Mouse (Mus musculus) hindbrain, embryonic 10.5 days (tissue): ENCODE measurements at regions not wholly inside any gene's neighbourhood (a gene's known extent, or its start where the extent isn't known, plus 50 kb on each side); places are given as distances from the start of the nearest gene placed in this dataset.

Source experiments
- DNase-seq: peaks from one replicate; pipeline ENCODE4 v3.0.0-alpha.2; 2017; ENCODE audit warnings: low spot score
- H3K27ac ChIP-seq: fragments of 300-500 bp; sonication (generic); 2 replicates; pipeline ENCODE4 v1.5.1; 2016; ENCODE audit warnings: mild to moderate bottlenecking, moderate library complexity
- H3K27me3 ChIP-seq: fragments of 300-500 bp; sonication (generic); 2 replicates; pipeline ENCODE4 v1.6.1; 2016; ENCODE audit warnings: mild to moderate bottlenecking; ENCODE audit not compliant: poor library complexity, insufficient read depth, severe bottlenecking
- H3K36me3 ChIP-seq: fragments of 300-500 bp; sonication (generic); 2 replicates; pipeline ENCODE4 v1.6.1; 2016; ENCODE audit warnings: mild to moderate bottlenecking, moderate library complexity
- H3K4me1 ChIP-seq: fragments of 300-500 bp; sonication (generic); replicated peaks from 2 replicates; pipeline ENCODE4 v1.6.1; 2016; ENCODE audit warnings: mild to moderate bottlenecking
- H3K4me3 ChIP-seq: fragments of 300-500 bp; sonication (generic); 2 replicates; pipeline ENCODE4 v1.5.1; 2016; ENCODE audit warnings: mild to moderate bottlenecking, moderate library complexity
- H3K9me3 ChIP-seq: fragments of 300-500 bp; sonication (generic); 2 replicates; pipeline ENCODE4 v1.6.1; 2016; ENCODE audit warnings: mild to moderate bottlenecking, moderate library complexity
- WGBS: fragments of 180-500 bp; shearing (Covaris S2); methylation state at CpG from one replicate; pipeline ENCODE4 v1.1.7; 2016; 5-methylcytosine and 5-hydroxymethylcytosine counted together

DNA sequence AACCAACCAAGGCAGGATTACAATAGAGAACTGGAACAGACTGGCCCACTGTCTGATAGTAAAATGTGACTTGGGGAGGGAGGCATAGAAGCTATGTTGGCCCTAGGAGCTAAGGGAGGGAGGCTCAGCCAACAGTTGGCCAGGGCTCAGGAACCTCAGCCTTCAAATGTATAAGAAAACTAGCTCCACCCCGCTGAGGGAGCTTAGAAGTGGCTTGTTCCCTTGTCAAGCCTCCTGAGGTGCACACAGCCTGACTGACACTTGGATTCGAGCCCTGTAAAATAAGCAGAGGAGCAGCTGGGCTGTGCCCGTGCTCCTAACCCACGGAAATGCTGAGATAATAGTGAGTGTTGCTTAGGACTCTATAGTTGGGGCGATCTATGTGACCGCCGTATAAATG, 144.7 kb downstream of the Fam43a start:
- Histone ChIP-seq H3K9me3 (no peaks in the 10 kb centered on the region), H3K27ac (peak overlapping the region; percentile 60; the same call in 1 of the 2 replicates), H3K4me1 (peaks cover 40% of the 10 kb centered on the region), H3K4me3 (no peak overlapping the region), H3K27me3 (no peaks in the 10 kb centered on the region), H3K36me3 (no peaks in the 10 kb centered on the region)
- 49% methylated on average over 7 of the region's 7 CpGs for WGBS
- DNase-seq, result no peak

DNA sequence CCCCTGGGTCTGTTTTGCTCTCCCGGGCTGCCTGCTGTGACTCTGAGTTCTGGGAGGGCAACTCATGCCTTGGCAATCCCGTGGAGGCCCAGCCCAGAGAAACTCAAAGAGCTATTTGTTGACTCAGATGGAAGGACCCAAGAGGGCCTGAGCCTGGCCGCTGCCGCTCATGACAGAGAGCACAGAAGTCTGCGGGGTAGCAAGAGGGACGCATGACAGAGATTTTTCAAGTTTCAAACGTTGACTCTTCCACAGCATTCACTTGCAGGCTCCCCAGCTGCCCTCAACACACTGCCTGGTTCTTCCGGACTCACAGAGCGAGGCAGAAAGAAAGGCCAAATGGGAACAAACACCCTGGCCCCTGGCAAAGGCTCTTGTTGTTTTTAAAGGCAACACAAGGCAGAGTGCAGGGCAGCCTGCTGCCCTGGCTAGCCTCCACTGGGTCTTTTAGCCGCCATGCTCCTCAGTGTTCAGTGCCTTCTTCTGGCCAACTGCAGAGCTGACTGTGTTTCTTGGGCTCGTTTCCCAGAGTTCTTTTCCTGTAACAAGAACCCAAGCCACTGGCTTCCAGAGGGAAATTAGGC, 146.2 kb downstream of the Fam43a start:
- 22% methylated on average over 11 of the region's 11 CpGs for WGBS
- peaks cover 40% of the 10 kb centered on the region for H3K4me1 ChIP-seq
- no peak overlapping the region for H3K4me3 ChIP-seq
- H3K27me3 ChIP-seq, result no peaks in the 10 kb centered on the region
- H3K9me3 ChIP-seq, result no peaks in the 10 kb centered on the region
- H3K27ac ChIP-seq, result peak overlapping the region; percentile 83
- DNase-seq, result peak; percentile 68
- H3K36me3 ChIP-seq, result no peaks in the 10 kb centered on the region

DNA sequence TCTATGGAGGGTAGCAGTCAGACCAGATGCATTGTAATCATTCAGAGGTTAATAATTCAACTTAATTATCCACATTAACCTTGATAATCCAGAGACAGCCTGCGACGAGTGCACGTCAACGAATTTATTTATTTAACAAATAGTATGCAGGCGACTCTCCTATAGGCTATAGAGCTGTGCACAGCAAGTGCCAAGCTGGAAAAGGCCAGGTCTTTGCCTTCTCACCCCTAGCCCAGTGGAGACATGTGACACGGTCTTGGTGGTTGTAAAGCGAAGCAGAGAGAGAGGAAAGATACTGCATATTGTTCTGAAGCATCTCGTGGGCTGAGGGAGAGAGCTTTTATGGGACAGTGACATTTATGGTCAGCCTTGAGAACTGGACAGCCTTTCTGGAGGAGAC, 146.7 kb downstream of the Fam43a start:
- 70% methylated on average over 8 of the region's 8 CpGs for WGBS
- DNase-seq, result no peak
- Histone ChIP-seq H3K9me3 (no peaks in the 10 kb centered on the region), H3K27ac (peak overlapping the region; percentile 83; the same call in 1 of the 2 replicates), H3K4me3 (no peak overlapping the region), H3K4me1 (peaks cover 40% of the 10 kb centered on the region), H3K27me3 (no peaks in the 10 kb centered on the region), H3K36me3 (no peaks in the 10 kb centered on the region)

DNA sequence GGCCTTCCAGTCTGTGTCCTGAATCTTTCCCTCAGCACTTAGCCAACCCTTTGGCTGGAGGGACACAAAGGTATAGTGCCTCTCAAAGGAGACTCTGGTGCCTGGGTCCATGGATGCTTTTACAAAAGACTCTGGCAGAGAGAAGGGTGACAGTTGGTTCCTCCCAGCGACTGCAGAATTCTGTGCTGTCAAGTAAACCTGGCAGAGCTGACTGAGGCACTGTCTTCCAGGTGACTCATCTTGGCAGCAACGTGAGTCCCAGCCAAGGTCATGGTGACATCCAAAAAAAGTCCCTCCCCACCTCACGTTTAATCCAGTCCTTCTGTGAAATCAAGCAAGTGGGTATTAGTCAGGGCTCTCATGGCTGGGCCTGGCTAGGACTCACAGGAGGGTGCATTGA, 150.3 kb downstream of the Fam43a start:
- H3K27ac ChIP-seq, result no peak overlapping the region
- H3K4me1 ChIP-seq, result peaks cover 27% of the 10 kb centered on the region
- no peaks in the 10 kb centered on the region for H3K27me3 ChIP-seq
- 71% methylated on average over 3 of the region's 3 CpGs for WGBS
- H3K36me3 ChIP-seq, result no peaks in the 10 kb centered on the region
- DNase-seq, result no peak
- H3K4me3 ChIP-seq, result no peak overlapping the region
- no peaks in the 10 kb centered on the region for H3K9me3 ChIP-seq

DNA sequence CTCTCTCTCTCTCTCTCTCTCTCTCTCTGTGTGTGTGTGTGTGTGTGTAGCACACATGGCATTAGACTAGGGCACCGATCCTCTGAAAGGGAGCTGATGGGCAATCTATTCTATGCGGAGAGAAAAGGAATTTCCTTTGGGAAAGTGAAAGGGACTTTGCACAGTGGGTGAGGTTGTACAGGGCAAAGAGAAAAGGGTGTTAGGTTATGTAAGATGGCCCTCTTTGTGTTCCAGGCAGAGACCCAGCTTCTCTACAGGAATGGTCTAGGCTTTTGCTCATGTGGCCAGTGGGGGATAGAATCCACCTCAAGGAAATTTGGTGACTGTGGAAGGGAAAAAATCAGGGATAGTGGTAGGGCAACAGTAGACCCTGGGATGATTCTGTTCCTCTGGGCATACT, 156.2 kb downstream of the Fam43a start:
- Histone ChIP-seq H3K9me3 (no peaks in the 10 kb centered on the region), H3K4me3 (no peak overlapping the region), H3K27me3 (no peaks in the 10 kb centered on the region; the same call in 1 of the 2 replicates), H3K27ac (no peak overlapping the region), H3K36me3 (no peaks in the 10 kb centered on the region), H3K4me1 (no peaks in the 10 kb centered on the region)
- no peak for DNase-seq
- WGBS, result 94% methylated on average over 2 of the region's 2 CpGs

DNA sequence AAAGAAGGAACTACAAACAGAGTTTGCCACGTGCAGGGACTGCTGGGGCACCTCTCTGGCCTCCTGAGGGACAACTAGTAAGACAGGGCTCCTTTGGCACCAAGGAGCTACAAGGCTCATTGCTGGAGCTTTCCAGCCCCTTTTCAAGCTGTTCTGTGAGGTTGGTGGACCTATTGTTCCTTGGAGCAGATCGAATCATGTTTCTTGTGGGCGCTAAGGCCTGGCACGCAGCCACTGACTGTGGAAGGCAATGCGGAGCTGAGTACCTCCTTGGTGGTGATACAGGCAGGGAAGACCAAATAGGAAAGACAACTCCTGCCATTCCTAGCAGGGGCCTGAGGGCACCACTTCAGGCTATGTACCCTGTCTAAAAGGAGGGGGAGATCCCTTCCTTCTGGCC, 157.2 kb downstream of the Fam43a start:
- H3K27me3 ChIP-seq, result no peaks in the 10 kb centered on the region; the same call in 1 of the 2 replicates
- no peak for DNase-seq
- no peaks in the 10 kb centered on the region for H3K4me1 ChIP-seq
- H3K27ac ChIP-seq, result no peak overlapping the region
- H3K4me3 ChIP-seq, result no peak overlapping the region
- no peaks in the 10 kb centered on the region for H3K9me3 ChIP-seq
- H3K36me3 ChIP-seq, result no peaks in the 10 kb centered on the region
- WGBS, result 91% methylated on average over 5 of the region's 5 CpGs

DNA sequence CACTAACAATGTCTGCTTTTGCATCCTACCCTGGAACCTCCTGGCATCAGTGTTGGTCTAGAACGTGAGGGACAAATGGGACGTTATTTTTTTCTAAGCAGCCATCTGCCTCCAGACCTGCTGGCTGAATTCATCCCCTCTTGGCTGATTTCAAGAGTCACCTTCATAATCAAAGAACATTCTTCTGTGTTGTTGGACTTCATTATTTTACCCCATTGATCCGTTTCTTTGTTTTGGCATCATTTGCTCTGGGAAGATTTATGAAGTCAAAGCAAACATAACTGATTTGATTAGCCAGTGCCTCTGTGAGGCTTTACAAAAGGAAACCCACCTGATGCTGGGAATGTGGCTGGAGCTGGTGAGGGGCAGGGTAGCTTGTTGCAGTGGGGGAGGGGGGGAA, 158.0 kb downstream of the Fam43a start:
- Histone ChIP-seq H3K27me3 (no peaks in the 10 kb centered on the region; the same call in 1 of the 2 replicates), H3K4me3 (no peak overlapping the region), H3K27ac (no peak overlapping the region), H3K36me3 (no peaks in the 10 kb centered on the region), H3K4me1 (0 out of 2 replicates have a peak, but pooled peaks cover 5% of the 10 kb centered on the region), H3K9me3 (no peaks in the 10 kb centered on the region)
- 81% methylated on average over 3 of the region's 3 CpGs for WGBS
- DNase-seq, result no peak

DNA sequence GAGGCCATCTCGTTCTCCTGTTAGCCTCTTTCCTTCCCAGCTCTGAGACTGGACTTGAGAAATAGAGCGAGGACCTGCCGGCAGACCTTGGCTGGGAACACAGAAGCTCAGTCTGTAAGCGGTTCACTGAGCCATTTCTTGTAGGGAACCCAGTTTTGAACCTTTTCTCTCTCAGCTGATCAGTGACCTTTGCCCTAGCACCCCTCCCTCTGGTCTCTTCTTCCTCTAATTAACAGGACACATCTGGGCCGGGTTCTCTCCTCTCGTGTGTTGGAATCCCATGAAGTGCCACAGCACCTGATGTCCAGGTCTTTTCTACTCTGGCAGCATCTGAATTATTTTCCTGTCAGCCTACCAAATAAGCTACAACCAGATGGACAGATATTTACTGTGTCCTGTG, 158.5 kb downstream of the Fam43a start:
- H3K4me3 ChIP-seq, result no peak overlapping the region

DNA sequence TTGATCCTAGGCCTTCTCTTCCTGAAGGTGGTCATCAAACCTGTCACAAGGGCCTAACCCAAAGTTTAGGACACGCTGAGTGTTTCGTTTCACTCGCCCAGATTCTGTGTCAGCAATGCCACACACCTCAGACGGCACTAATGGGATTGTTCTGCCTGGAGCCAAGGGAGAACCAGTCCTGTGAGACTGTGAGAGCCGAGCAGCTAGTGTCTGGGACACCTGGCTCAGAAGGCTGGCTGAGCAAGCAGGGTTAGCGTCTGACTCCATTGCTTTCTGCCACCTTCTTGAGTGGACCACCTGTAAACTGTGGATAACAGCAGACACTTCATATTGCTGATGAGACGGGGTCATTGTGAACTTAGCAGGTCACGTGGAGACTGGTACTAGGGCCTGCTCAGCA, 160.0 kb downstream of the Fam43a start:
- H3K9me3 ChIP-seq, result no peaks in the 10 kb centered on the region
- no peaks in the 10 kb centered on the region for H3K36me3 ChIP-seq
- H3K27ac ChIP-seq, result no peak overlapping the region
- DNase-seq, result no peak
- WGBS, result 78% methylated on average over 8 of the region's 8 CpGs
- H3K4me3 ChIP-seq, result no peak overlapping the region
- H3K4me1 ChIP-seq, result 0 out of 2 replicates have a peak, but pooled peaks cover 8% of the 10 kb centered on the region
- H3K27me3 ChIP-seq, result no peaks in the 10 kb centered on the region; the same call in 1 of the 2 replicates

More for the DNA sequence above, 158.5 kb downstream of the Fam43a start:
- Histone ChIP-seq H3K27me3 (no peaks in the 10 kb centered on the region; the same call in 1 of the 2 replicates), H3K9me3 (no peaks in the 10 kb centered on the region), H3K4me1 (0 out of 2 replicates have a peak, but pooled peaks cover 6% of the 10 kb centered on the region), H3K36me3 (no peaks in the 10 kb centered on the region), H3K27ac (no peak overlapping the region)
- 84% methylated on average over 6 of the region's 6 CpGs for WGBS
- DNase-seq, result no peak

DNA sequence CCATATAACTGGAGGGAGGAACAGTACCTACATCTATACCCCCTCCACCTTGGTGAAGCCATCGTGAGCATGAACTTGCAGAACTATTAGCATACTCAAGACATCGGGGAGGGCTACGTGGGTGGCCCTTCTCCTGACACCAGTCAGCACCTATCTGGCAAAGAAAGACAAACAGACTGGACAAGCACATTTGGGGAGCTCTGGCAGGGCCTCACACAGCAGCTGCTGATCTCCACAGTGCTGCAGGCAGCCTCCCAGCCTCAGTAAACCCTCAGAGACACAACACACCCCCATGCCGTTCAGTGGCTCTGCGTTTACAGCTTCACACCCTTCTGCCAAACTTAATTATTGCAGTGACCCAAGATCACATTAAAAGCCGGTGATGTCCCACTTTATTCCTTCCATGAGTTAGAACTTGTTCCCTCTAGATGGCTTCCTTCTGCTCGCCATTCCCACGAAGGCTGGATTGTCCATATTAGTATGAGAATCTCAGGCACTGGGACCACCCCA, 161.7 kb downstream of the Fam43a start:
- H3K27ac ChIP-seq, result no peak overlapping the region
- DNase-seq, result no peak
- H3K9me3 ChIP-seq, result no peaks in the 10 kb centered on the region
- no peaks in the 10 kb centered on the region for H3K36me3 ChIP-seq
- H3K27me3 ChIP-seq, result no peaks in the 10 kb centered on the region; the same call in 1 of the 2 replicates
- H3K4me3 ChIP-seq, result no peak overlapping the region
- 0 out of 2 replicates have a peak, but pooled peaks cover 8% of the 10 kb centered on the region for H3K4me1 ChIP-seq
- WGBS, result 74% methylated on average over 8 of the region's 8 CpGs

DNA sequence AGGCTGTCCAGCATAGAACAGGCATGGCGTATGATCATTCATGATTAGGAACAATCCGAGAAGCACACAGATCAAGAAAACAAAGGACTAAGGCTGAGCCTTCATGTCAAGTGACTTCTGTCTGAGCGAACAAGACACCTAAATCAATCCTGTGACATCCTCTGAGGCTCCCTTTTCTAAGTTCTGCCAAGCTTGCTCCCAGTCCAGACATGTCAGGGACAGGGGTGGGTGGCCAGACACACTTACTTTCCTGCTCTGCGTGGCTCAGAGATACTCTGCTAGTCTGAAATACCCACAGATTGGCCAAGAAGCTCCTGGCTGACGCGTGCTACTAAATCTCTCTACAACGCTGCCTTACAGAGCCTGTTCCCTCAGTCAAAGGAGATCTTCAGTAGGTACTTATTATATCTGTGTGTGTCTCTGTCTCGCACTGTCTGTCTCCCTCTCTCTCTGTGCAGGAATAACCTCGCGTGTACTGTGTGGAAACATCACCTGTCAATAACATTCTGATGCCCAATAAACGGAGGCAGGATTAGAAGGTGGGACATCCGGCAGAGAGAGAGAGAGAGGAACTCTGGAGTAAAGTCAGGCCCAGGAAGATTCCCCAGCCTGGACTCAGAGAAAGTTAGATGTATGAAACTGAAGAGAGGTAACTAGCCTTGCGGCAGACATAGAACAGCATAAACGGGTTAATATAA, 163.5 kb downstream of the Fam43a start:
- H3K36me3 ChIP-seq, result no peaks in the 10 kb centered on the region
- no peak overlapping the region for H3K4me3 ChIP-seq
- 0 out of 2 replicates have a peak, but pooled peaks cover 12% of the 10 kb centered on the region for H3K4me1 ChIP-seq
- no peak for DNase-seq
- 81% methylated on average over 14 of the region's 14 CpGs for WGBS
- no peaks in the 10 kb centered on the region for H3K9me3 ChIP-seq
- no peaks in the 10 kb centered on the region for H3K27me3 ChIP-seq
- H3K27ac ChIP-seq, result 0 out of 2 replicates have a peak overlapping the region, but pooled peaks have one; percentile 1

DNA sequence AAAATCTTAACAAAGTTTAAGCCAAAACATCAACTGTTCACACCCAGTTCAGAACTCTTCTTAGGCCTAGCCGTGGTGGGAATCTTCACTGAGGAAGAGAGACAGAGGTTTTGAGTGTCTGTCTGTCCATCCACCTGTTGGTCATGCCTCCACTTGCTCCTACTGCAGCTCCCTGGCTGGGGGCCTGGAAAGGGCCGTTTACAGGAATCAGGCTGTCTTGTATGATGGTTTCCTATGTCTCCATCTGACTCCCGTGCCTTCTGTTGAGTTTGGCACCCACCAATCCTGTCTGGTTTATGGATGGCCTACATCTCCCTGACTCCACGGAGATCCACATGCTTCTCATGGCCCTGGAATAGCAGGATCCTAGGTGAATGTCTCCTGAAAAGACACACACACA, 166.1 kb downstream of the Fam43a start:
- H3K4me3 ChIP-seq, result no peak overlapping the region
- no peak for DNase-seq
- 87% methylated on average over 4 of the region's 4 CpGs for WGBS
- peaks cover 27% of the 10 kb centered on the region for H3K4me1 ChIP-seq
- no peak overlapping the region for H3K27ac ChIP-seq
- no peaks in the 10 kb centered on the region for H3K9me3 ChIP-seq
- H3K36me3 ChIP-seq, result no peaks in the 10 kb centered on the region
- H3K27me3 ChIP-seq, result no peaks in the 10 kb centered on the region

DNA sequence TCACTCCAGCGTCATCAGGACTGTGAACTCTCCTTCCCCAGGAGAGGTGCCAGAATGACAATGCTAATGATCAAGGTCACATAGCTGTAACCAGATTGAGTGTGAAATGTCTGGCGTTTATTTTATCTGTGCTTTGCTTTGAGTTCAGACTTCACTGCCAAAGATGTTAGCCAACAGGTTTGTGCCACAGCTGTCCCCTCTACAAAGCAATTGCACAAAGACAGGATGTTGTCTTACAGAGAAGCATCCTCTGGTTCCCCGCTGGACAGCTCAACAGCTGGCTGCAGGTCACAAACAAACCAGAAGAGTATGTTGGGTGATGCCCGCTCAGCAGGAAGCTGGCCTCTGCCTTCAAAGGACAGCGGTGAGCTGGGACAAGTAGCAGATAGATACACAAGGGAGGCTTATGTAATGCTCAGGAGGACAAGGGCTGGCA, 169.5 kb downstream of the Fam43a start:
- H3K4me3 ChIP-seq, result no peak overlapping the region
- H3K4me1 ChIP-seq, result peaks cover 38% of the 10 kb centered on the region
- H3K27me3 ChIP-seq, result no peaks in the 10 kb centered on the region
- no peaks in the 10 kb centered on the region for H3K9me3 ChIP-seq
- WGBS, result 18% methylated on average over 5 of the region's 5 CpGs
- H3K27ac ChIP-seq, result no peak overlapping the region
- DNase-seq, result peak; percentile 25
- H3K36me3 ChIP-seq, result no peaks in the 10 kb centered on the region
